Mouse (Mus musculus) cortical plate, adult 2 months (tissue): ENCODE measurements around the gene Actr3.

ENCODE experiments used
- CTCF ChIP-seq: fragments of 200-500 bp; IDR thresholded peaks from 2 replicates; pipeline ENCODE4 v1.5.1; 2011; ENCODE audit warnings: mild to moderate bottlenecking, control low read depth, low read length; ENCODE audit not compliant: insufficient read depth; ENCODE audit errors: extremely low read depth
- POLR2A ChIP-seq: fragments of 200-500 bp; IDR thresholded peaks from 2 replicates; pipeline ENCODE4 v1.6.1; 2011; ENCODE audit warnings: mild to moderate bottlenecking, low read length, control low read depth; ENCODE audit not compliant: insufficient read depth; ENCODE audit errors: extremely low read depth

- TF ChIP-seq CTCF (no peak), POLR2A (no peak)
Observed at GRCm38 (mm10) chr1:125473866-125474265, 38.3 kb upstream of the Actr3 start.
